Mouse (Mus musculus): ENCODE results near the gene Acox2. TPM values are rescaled to one million over a fixed set of nuclear protein-coding genes. Genes with fewer than 3 reads are reported as not detected.

Gene Acox2
- polyA plus RNA-seq, 3 experiments from 2014 or later: not detected

- peak; percentile 92 for ATAC-seq
These were observed 45.3 kb downstream of the Acox2 start, which contains the start of gene Kctd6 for GRCm38 (mm10) chr14:8213803-8214224. TSS of gene Kctd6 (plus strand) at chr14:8214140.

- ATAC-seq: no peak
These were observed 46.2 kb downstream of the Acox2 start for GRCm38 (mm10) chr14:8212996-8213395.

DNA sequence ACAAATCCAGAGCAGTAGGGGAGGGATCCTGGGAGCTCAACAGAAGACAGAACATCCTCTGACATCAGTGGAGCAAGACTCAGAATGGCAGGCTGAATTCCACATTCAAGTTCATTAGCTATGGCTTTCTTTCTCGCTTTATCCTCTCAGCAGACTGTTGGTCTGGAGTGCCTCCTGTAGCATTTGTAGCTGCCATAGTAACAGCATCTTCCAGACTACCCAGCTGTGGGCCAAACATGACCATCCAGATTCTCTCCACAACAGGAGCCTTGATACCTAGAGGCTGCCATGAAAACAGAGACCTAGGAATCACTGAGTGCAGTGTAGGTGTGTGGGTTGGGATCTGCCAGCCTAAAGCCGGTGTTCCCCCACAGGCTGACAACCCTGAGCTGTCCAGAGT, 49.3 kb downstream of the Acox2 start:
- no peak for ATAC-seq

- no peak for ATAC-seq
These were observed 50.3 kb downstream of the Acox2 start for GRCm38 (mm10) chr14:8208876-8209275.

DNA sequence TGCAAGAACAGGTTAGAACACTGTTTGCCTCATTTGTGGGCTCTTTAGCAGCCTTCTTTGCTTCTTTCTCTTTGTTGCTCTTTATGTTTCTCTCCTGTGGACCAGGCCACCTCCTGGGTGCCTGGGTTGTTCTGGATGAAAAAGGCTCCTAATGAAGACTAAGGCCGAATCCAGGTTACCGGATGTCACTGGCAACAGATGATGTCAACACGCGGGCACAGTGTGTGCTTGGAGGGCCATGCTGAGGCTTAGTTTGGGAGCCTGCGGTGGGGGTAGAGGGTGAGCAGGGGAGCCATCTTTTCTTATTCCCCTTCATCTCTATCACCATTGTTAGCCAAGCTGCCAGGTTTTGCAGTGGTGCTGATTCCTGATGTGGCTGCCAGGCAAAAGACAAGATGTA, 51.6 kb downstream of the Acox2 start:
- ATAC-seq: no peak

- ATAC-seq: no peak
These were observed 52.0 kb downstream of the Acox2 start for GRCm38 (mm10) chr14:8207105-8207504.

DNA sequence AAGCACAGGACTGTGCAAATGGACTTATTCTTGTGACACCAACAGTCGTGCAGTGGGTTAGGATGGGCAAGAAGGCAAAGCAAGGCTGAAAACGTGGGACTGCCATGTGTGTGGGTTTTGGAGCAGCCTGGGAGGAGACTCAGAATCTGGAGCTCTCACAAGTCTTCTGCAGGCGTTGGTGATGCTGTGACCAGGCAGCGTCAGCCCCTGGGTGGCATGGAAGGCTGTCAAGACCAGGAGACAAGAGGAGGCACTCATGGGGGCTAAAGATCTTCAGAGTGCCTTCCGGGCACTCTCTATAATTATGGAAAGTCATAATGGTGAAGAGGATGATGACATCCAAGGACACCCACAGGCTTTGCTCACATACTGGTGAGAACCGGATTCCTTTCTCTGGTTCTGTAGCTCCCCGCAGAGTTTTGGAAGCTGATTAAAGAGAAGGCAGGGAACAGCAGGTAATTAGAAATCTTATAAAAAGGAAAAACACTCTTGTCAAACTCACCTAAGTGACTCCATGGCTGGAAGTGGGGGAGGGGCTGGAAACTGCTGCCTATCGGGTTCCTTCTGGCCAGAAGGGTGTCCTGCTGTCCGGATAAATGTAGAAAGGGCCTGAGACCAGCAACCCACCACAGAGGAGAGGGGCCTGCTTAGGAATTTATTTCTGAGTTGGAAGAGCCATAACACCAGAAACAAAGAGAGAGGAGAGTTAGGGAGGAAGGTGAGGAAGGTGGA, 52.8 kb downstream of the Acox2 start:
- no peak for ATAC-seq

DNA sequence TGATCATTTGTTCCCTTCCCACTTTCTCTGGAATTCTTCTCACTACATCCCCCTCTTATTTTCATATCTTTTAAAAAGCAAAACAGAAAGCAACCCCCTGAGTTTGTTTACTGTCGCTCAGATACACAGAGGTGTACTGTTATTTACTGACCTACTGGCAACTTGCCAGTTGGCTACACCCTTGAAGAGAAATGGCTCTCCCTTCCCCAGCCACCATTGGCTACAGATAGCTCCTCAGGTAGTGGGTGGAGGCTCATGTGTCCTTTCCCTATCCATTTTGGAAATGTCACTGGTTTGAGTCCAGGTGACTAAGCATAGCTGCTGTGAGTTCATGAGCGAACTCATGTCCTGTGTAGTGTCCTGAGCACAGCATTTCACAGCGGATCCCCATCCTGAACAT, 57.4 kb downstream of the Acox2 start:
- no peak for ATAC-seq

DNA sequence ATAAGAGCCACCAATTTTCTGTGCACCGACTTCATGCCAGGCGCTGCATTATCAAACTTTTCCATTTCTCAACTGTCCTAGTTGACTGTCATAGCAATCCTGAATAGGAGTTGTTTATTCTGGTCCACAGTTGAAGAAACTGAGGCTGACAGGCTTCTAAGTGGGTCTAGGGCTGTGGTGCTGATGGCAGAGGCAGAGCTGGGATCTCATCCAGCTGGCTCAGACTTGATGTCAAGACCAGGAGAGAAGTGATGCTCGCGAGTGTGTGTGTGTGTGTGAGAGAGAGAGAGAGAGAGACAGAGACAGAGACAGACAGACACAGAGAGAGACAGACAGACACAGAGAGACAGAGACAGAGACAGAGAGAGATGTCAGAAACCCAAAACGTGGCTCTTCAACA, 58.4 kb downstream of the Acox2 start:
- no peak for ATAC-seq

DNA sequence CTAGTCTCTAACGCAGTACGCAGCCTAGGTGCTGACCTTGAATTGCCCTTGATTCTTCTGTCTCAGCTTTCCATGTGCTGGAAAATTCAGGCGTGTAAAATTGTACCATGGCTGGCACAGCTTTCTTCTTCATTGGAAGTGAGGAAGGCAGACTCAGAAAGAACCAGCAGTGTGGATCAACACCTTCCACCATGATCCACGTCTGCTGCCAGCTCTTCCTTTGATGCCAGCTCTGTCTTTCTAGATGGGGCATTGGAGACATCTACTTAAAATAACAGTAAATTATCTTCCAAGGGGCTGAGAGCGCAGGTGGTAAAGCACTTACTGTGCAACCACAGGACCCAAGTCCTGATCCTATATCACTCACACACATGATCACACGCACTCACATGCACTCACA, 66.4 kb downstream of the Acox2 start:
- no peak for ATAC-seq

DNA sequence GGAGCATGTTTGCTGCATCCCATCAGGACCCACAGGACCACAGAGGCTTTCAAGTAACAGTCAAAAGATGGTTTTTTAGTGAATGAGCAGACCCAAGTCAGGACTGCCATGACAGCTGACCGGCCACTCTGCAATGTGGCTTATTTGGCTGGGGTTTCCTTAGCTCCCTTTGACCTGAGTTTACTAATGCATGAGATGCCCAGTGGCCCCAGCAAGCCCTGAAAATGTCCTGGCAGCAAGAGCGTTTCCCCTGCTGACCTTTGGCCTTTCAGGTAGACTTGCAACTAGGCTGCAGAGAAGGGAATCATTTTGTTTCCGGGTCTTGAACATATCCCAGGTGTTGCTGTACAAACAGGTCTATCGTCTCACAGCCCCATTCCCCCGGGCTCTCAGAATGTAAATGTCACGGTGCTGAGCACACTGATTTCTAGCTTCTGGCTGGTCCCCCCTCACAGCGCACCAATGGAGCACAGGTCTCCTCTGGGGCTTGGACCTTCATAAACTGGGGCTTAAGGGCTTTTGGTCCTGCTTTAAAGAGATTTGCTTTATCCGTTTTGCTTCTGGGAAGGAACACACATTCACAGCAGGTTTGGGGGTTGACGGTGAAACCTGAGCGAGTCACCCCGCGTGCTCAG, 67.7 kb downstream of the Acox2 start:
- ATAC-seq: no peak

GRCm38 (mm10) chr14:8190556-8190955, 68.6 kb downstream of the Acox2 start:
- ATAC-seq: no peak

GRCm38 (mm10) chr14:8186278-8187045, 72.7 kb downstream of the Acox2 start:
- ATAC-seq: no peak

- ATAC-seq: no peak
These were observed 75.8 kb downstream of the Acox2 start for GRCm38 (mm10) chr14:8183330-8183729.

GRCm38 (mm10) chr14:8180371-8181035, 78.7 kb downstream of the Acox2 start:
- ATAC-seq: no peak

DNA sequence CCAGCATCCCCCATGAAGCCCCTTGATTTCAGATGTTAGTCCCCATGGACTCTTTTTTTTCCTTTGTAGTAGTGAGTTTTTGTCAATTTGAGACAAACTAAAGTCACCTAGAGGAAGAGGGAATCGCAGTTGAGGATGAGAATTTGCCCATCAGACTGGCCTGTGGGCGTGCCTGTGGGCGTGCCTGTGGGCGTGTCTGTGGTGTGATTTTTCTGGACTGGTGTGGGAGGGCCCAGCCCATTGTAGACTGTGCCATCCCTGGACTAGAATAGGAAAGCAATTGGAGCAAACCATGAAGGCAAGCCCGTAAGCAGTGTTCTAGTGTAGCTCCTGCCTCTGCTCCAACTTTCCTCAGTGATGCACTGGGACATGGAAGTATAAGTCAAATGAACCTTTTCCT, 82.9 kb downstream of the Acox2 start:
- ATAC-seq: no peak

Other genes with a start within 250 kb of the Acox2 start
- 10 to 100 TPM; 28.2 to 41.6 (median 36.0) TPM for gene Rpp14, start 179.0 kb downstream of the Acox2 start, polyA plus RNA-seq (2017; shearing (Covaris generic))
- 10 to 100 TPM; 31.7 to 38.5 (median 32.9) TPM for gene Pxk, start 161.1 kb downstream of the Acox2 start, polyA plus RNA-seq (2017; shearing (Covaris generic))
- 100 to 1,000 TPM; 127 to 152 (median 143) TPM for gene Pdhb, start 86.3 kb downstream of the Acox2 start, polyA plus RNA-seq (2017; shearing (Covaris generic))
- 1 to 10 TPM; 1.9 to 3.6 (median 3.0) TPM for gene Kctd6, start 45.2 kb downstream of the Acox2 start, polyA plus RNA-seq (2017; shearing (Covaris generic))
- gene Fam107a, start 58.7 kb upstream of the Acox2 start, polyA plus RNA-seq (2017; shearing (Covaris generic)): not detected
- not detected for gene Oit1, start 119.4 kb upstream of the Acox2 start, polyA plus RNA-seq (2017; shearing (Covaris generic))

Measured in inflammation-experienced regulatory T-cells, adult 6 months (primary cell).